Mouse (Mus musculus) hindbrain, embryonic 11.5 days (tissue): Measurements from ENCODE around the gene Slc25a13. TPM values are rescaled to one million over a fixed set of nuclear protein-coding genes. Genes with fewer than 3 reads are reported as not detected.

Source experiments
- ATAC-seq: fragments of 200-750 bp; cut with Nextera tagmentation; 2 replicates; pipeline ENCODE4 v1.8.0; 2017; ENCODE audit warnings: mild to moderate bottlenecking, moderate TSS enrichment, moderate library complexity; ENCODE audit not compliant: low FRiP score
- DNase-seq: peaks from one replicate; pipeline ENCODE4 v3.0.0-alpha.2; 2015; ENCODE audit warnings: low spot score
- H3K27ac ChIP-seq: fragments of 300-500 bp; sonication (generic); 2 replicates; pipeline ENCODE4 v1.5.1; 2014; ENCODE audit warnings: mild to moderate bottlenecking, low read depth, low read length
- H3K27me3 ChIP-seq: fragments of 300-500 bp; sonication (generic); 2 replicates; pipeline ENCODE4 v1.6.1; 2014; ENCODE audit warnings: mild to moderate bottlenecking, low read length, moderate library complexity, mixed read lengths; ENCODE audit not compliant: control insufficient read depth, insufficient read depth
- H3K36me3 ChIP-seq: fragments of 300-500 bp; sonication (generic); 2 replicates; pipeline ENCODE4 v1.6.1; 2014; ENCODE audit warnings: mild to moderate bottlenecking, low read length, moderate library complexity, mixed read lengths; ENCODE audit not compliant: control insufficient read depth, insufficient read depth
- H3K4me1 ChIP-seq: fragments of 300-500 bp; sonication (generic); replicated peaks from 2 replicates; pipeline ENCODE4 v1.6.1; 2014; ENCODE audit warnings: low read length, mixed read lengths; ENCODE audit not compliant: control insufficient read depth, insufficient read depth
- H3K4me2 ChIP-seq: fragments of 300-500 bp; sonication (generic); replicated peaks from 2 replicates; pipeline ENCODE4 v1.6.1; 2014; ENCODE audit warnings: mild to moderate bottlenecking, low read depth, low read length
- H3K4me3 ChIP-seq: fragments of 300-500 bp; sonication (generic); 2 replicates; pipeline ENCODE4 v1.5.1; 2014; ENCODE audit warnings: low read depth, low read length
- H3K9ac ChIP-seq: fragments of 300-500 bp; sonication (generic); 2 replicates; pipeline ENCODE4 v1.6.1; 2014; ENCODE audit warnings: low read depth, low read length
- H3K9me3 ChIP-seq: fragments of 300-500 bp; sonication (generic); 2 replicates; pipeline ENCODE4 v1.6.1; 2016; ENCODE audit warnings: low read length; ENCODE audit not compliant: control insufficient read depth
- WGBS: fragments of 180-500 bp; shearing (Covaris S2); extraction: QIAGEN DNeasy Blood & Tissue Kit; methylation state at CpG from one replicate; pipeline ENCODE4 v1.1.7; 2014; 5-methylcytosine and 5-hydroxymethylcytosine counted together
- polyA plus RNA-seq: library from polyadenylated mRNA; unstranded; fragments of >200 nt; fragmentation: Nextera tagmentation; extraction: Ambion mirVana; gene quantifications from 2 replicates; pipeline ENCODE4 v1.2.1, GENCODE M21; 2014

Slc25a13 gene
- polyA plus RNA-seq, 1 experiment from 2014 or later = 31.0 TPM

- no peaks in the 10 kb centered on the region for H3K9me3 ChIP-seq
- no peak overlapping the region for H3K9ac ChIP-seq
- H3K27me3 ChIP-seq = no peaks in the 10 kb centered on the region
- H3K27ac ChIP-seq = no peak overlapping the region
- no peaks in the 10 kb centered on the region for H3K36me3 ChIP-seq
- no peaks in the 10 kb centered on the region for H3K4me1 ChIP-seq
- no peak overlapping the region for H3K4me2 ChIP-seq
- no peak for ATAC-seq
- WGBS = 83% methylated on average over 7 of the region's 7 CpGs
- H3K4me3 ChIP-seq = no peak overlapping the region
- no peak for DNase-seq
Measured at GRCm38 (mm10) chr6:6222721-6223120, 5.7 kb upstream of the Slc25a13 start.

GRCm38 (mm10) chr6:6220574-6220973, 3.6 kb upstream of the Slc25a13 start:
- H3K9ac ChIP-seq = no peak overlapping the region
- no peaks in the 10 kb centered on the region for H3K36me3 ChIP-seq
- H3K27me3 ChIP-seq = no peaks in the 10 kb centered on the region
- DNase-seq (no peak), ATAC-seq (no peak)
- no peaks in the 10 kb centered on the region for H3K4me1 ChIP-seq
- H3K4me3 ChIP-seq = no peak overlapping the region
- no peaks in the 10 kb centered on the region for H3K9me3 ChIP-seq
- 93% methylated on average over 3 of the region's 3 CpGs for WGBS
- no peak overlapping the region for H3K4me2 ChIP-seq
- no peak overlapping the region for H3K27ac ChIP-seq

GRCm38 (mm10) chr6:6219661-6220370, 2.8 kb upstream of the Slc25a13 start:
- DNase-seq (no peak), ATAC-seq (no peak)
- 86% methylated on average over 12 of the region's 12 CpGs for WGBS
- Histone ChIP-seq H3K4me2 (no peak overlapping the region), H3K4me1 (no peaks in the 10 kb centered on the region), H3K4me3 (no peak overlapping the region), H3K36me3 (no peaks in the 10 kb centered on the region), H3K9ac (no peak overlapping the region), H3K27ac (no peak overlapping the region), H3K27me3 (no peaks in the 10 kb centered on the region), H3K9me3 (no peaks in the 10 kb centered on the region)

GRCm38 (mm10) chr6:6217286-6217625, 283 bp upstream of the Slc25a13 start:
- 15% methylated on average over 5 of the region's 5 CpGs for WGBS
- H3K27me3 ChIP-seq = no peaks in the 10 kb centered on the region
- peak overlapping the region; percentile 87 for H3K4me2 ChIP-seq
- H3K27ac ChIP-seq = no peak overlapping the region
- H3K9ac ChIP-seq = peak overlapping the region; percentile 78; the same call in 1 of the 2 replicates
- ATAC-seq (no peak), DNase-seq (no peak)
- H3K36me3 ChIP-seq = no peaks in the 10 kb centered on the region
- H3K4me1 ChIP-seq = no peaks in the 10 kb centered on the region
- no peaks in the 10 kb centered on the region for H3K9me3 ChIP-seq
- peak overlapping the region; percentile 66 for H3K4me3 ChIP-seq

GRCm38 (mm10) chr6:6216120-6216506, 860 bp downstream of the Slc25a13 start:
- Histone ChIP-seq H3K4me2 (peak overlapping the region; percentile 87), H3K36me3 (no peaks in the 10 kb centered on the region), H3K27me3 (no peaks in the 10 kb centered on the region), H3K27ac (no peak overlapping the region), H3K9ac (peak overlapping the region; percentile 78; the same call in 1 of the 2 replicates), H3K4me1 (no peaks in the 10 kb centered on the region), H3K9me3 (no peaks in the 10 kb centered on the region), H3K4me3 (peak overlapping the region; percentile 66)
- DNase-seq = no peak
- WGBS = 35% methylated on average over 5 of the region's 5 CpGs
- no peak for ATAC-seq

GRCm38 (mm10) chr6:6212360-6213310, 4.3 kb downstream of the Slc25a13 start:
- H3K27me3 ChIP-seq = no peaks in the 10 kb centered on the region
- ATAC-seq (no peak), DNase-seq (no peak)
- H3K36me3 ChIP-seq = no peaks in the 10 kb centered on the region
- H3K9ac ChIP-seq = no peak overlapping the region
- 82% methylated on average over 8 of the region's 8 CpGs for WGBS
- H3K4me2 ChIP-seq = no peak overlapping the region
- no peaks in the 10 kb centered on the region for H3K9me3 ChIP-seq
- no peaks in the 10 kb centered on the region; the same call in 1 of the 2 replicates for H3K4me1 ChIP-seq
- H3K4me3 ChIP-seq = no peak overlapping the region
- H3K27ac ChIP-seq = no peak overlapping the region

- Histone ChIP-seq H3K9me3 (no peaks in the 10 kb centered on the region), H3K4me2 (no peak overlapping the region), H3K9ac (no peak overlapping the region), H3K36me3 (no peaks in the 10 kb centered on the region), H3K27ac (no peak overlapping the region), H3K4me1 (no peaks in the 10 kb centered on the region; the same call in 1 of the 2 replicates), H3K4me3 (no peak overlapping the region), H3K27me3 (no peaks in the 10 kb centered on the region)
- no peak for ATAC-seq
- WGBS = 84% methylated on average over 3 of the region's 3 CpGs
- no peak for DNase-seq
Measured at GRCm38 (mm10) chr6:6211958-6212357, 5.0 kb downstream of the Slc25a13 start.

GRCm38 (mm10) chr6:6210637-6211036, 6.3 kb downstream of the Slc25a13 start:
- no peak for DNase-seq
- H3K36me3 ChIP-seq = no peaks in the 10 kb centered on the region
- no peaks in the 10 kb centered on the region; the same call in 1 of the 2 replicates for H3K4me1 ChIP-seq
- no peak overlapping the region for H3K27ac ChIP-seq
- ATAC-seq = no peak
- H3K27me3 ChIP-seq = no peaks in the 10 kb centered on the region
- no peak overlapping the region for H3K9ac ChIP-seq
- no peaks in the 10 kb centered on the region for H3K9me3 ChIP-seq
- 96% methylated on average over 7 of the region's 7 CpGs for WGBS
- no peak overlapping the region for H3K4me3 ChIP-seq
- H3K4me2 ChIP-seq = no peak overlapping the region
